Mouse (Mus musculus) heart, postnatal 10 days (tissue): ENCODE measurements around the gene App. TPM values are rescaled to one million over a fixed set of nuclear protein-coding genes. Genes with fewer than 3 reads are reported as not detected.

Source experiments
- DNase-seq, 2 experiments: peaks; one replicate each; pipeline ENCODE4 v3.0.0; 2021
- intact Hi-C: fragments of 180-260 bp; cut with DNase I; formaldehyde crosslinking; loops from one replicate; pipeline ENCODE4 v1.15.1; 2025
- total RNA-seq, 2 experiments: library from RNA; stranded (reverse); gene quantifications; 2 replicates each; pipeline ENCODE4 v1.2.3; 2021

Gene App
- total RNA-seq, 2 experiments from 2014 or later: 231 to 247 TPM

DNA sequence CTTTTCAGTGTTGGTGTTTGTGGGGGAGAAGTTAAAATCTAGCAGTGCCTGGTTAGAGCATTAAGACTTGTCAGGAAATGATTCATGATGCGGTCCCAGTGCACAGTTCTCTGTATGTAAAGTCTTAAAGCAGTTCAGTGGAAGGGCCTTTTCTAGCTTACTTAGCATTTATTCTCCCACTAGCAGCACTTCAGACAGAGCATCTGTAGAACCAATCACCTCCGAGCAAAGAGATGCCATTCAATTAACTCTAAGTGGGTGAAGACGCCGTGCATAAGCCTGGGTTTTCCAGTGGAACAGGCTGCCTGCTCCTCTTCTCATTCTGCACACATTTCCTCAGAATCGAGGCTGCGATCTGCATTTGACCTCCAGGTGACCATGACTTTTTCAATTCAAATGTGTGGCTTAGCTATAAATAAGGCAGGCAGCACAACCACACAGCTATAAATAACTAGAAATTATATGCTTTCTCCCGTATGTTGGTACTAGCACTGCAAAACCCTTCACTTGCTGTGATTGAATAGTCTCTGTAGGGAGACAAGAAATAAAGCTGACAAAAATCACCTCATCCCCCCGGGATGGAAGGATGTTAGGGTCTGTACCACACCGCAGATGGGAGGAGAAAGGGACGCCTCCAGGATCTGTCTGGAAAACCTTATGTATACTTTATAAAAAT is 135.5 kb downstream of the App start:
- DNase-seq: no peak
- intact Hi-C loops: no loop called here

DNA sequence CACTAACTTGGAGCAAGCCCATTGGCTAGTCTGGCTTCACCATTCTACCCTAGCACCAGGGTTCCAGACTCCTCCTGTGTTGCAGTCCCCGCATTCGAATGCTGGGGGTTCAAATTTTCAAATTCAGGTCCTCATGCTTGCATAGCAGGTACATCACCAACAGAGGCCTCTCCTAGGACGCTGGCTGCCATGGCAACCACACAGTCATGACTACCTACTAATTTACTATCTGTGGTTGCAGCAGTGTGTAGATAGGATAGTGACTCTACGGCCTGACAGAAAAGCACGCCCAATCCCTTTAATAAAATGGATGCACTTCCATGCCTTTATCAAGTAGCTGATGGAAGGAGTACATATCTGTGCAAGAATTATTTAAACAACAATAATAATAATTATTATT is 137.8 kb downstream of the App start:
- no peak for DNase-seq
- intact Hi-C loops: no loop called here

DNA sequence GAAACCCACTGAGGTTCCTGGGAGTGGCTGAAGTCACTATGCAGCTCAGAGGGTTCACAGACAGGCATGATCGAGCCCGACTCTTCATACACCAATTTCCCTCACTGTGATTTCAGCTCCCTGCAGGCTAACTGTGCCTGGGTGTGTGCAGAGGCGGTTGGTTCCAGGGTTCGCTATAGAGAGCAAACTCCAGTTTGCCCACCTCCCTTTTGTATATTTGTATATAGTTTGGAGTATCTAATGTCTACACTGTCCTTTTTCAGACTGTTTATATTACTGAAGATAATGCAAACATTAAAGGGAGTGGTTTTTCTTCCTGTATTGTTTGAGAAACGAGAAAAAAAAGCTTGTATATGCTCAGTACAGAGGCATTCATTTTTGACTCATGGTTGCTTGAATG is 139.8 kb downstream of the App start:
- DNase-seq: no peak
- intact Hi-C loops: no loop called here

DNA sequence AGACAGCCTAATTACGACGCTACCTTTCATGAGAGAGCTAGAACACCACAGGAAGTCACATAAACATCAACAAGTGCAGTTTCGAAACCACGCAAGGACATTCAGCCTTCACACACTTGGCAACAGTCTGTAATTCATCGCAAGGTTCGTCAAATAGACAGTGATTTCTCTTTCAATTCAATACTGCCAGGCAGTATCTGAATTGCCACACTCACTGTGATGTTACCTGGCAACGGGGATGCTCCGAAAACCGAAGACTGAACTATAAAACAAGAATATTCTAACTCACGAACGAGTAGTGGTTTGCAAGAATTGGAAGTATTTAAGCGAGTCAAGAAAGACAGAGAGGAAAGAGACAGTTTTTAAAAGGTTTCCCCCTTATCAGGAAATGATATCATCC is 142.8 kb downstream of the App start:
- no peak for DNase-seq
- intact Hi-C loops: no loop called here

DNA sequence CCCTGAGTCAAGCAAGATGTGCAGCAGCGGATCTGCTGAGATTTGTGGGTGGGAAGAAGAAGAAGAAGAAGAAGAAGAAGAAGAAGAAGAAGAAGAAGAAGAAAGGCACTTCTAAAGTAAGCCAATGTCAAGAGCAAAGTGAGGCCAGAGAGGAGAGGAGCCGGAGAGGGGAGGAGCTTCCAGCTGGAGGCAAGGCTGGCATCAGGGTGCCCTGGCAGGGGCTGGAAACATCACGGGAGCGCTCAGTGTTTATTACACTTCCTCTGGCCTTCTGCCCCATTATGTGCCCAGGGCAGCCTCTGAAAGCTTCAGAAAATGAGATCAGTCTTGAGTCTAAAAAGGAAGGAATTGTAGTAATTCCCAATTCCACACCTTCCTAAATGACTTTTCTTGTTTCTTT is 145.2 kb downstream of the App start:
- DNase-seq: no peak
- intact Hi-C loops: no loop called here

DNA sequence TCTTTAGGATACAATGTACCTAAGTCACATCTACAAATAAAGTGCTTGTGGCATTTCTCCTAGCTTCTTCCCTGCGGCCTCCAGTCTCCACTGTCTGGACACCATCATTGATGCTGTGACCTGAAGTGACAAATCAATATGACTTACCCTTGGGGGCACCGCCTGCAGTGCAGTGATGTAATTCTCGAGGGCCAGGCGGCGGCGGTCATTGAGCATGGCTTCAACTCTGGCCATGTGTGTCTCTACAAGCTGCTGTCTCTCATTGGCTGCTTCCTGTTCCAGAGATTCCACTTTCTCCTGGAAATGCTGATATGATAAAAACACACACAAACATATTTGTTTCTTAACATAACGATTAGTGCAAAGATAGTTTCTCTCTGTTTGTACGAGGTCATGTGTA is 148.9 kb downstream of the App start:
- intact Hi-C loops: no loop called here
- DNase-seq: no peak

DNA sequence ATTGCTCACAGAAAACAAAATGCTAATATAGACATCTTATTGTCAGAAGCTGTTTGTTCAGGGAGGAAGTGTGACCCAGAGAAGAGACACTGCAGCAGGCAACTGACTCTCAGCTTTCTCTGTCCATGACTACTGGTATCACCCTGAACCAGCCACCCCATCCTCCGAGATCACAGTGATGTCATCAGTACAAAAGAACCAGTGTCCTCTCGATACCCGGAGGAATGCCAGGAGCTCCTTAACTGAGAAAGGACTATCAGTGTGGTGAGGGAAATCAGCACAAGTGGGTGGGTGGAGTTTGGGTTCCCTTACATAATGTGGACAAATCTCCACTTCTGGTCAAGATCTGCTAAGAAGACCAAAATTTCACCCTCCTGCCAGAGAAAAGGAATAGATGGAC is 150.5 kb downstream of the App start:
- DNase-seq: no peak
- intact Hi-C loops: no loop called here

DNA sequence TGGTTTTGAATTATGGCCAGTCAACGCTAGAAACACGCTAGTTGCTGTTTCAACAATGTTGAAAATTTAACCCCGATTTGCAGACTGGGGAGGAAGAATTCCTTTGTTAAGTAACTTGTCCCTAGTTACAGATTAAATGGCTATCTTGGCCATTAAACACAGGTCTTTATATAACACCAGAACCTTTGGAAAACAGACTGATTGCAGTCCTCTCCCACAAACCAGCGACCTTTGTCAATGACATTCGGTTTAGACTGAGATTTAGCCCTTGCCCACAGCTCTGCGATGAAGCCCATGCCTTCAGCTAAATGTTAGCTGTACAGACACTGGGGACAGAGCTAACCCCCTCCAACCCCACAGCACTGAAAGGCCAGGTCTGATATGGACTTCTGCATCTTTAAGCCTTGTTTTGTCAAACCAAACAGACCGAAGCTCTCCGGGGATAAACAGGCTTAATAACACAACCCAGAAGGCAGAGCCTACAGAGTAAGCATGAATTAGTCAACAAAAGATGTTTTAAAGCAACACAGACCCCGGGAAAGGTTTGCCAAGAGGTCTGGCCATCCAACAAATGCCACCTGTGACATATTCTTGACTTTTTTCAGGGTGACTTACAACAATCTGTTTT is 152.8 kb downstream of the App start:
- intact Hi-C loops: no loop called here

DNA sequence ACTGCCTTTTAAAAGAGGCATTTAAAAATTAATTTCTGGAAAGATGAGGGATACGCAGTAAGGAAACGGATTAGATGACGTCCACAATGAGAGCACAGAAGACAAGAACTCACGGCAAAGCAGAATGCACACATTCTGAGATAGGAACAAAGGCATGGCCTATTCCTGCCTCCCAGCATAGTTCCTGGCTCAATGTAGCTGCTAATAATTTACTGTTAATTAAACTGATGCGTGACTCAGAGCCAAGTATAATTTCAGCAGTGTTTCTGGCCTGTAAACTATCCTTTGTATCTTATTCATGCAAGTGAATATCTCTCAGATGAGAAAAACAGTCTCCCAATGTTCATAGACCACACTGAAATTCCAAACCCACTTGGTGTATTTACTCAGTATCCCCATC is 154.3 kb downstream of the App start:
- intact Hi-C loops: no loop called here
- no peak for DNase-seq

More for the DNA sequence above, 152.8 kb downstream of the App start:
- no peak for DNase-seq

DNA sequence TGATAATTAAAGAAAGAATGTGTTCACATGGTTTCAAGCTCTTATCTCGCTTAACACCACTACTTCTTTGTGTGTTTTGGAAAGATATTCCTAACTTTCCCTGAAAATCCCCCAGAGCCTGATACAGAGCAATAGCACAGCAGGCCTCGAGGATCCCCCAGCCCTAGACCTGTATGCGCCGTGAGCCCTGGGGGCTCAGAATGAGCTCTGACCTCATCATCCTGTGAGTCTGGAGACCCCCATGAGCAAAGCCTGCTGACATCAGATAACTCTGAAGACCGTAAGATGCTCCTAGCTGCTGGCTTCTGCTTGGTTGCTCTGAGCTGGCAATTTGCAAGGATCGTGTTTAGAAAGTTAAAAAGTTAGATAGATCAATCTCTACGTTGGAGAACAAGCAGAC is 155.7 kb downstream of the App start:
- intact Hi-C loops: no loop called here

DNA sequence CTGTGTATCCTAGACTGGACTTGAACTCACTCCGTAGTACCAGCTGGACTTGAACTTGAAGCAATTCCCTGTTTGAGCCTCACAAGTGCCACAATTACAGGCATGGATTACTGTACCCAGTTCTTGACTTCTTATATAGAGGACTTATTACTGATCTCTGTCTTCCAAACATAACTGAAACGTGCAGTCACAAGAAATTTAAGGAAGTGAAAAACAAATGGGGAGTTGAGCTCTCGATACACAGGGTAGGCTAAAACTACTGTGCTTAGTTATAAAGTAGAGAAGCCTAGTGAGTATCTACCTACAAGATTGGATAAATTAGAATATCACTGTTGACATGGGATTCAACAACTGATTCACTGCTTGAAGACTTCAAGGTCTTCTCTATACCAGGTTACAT is 160.9 kb downstream of the App start:
- intact Hi-C loops: no loop called here

More for the DNA sequence above, 155.7 kb downstream of the App start:
- no peak for DNase-seq

DNA sequence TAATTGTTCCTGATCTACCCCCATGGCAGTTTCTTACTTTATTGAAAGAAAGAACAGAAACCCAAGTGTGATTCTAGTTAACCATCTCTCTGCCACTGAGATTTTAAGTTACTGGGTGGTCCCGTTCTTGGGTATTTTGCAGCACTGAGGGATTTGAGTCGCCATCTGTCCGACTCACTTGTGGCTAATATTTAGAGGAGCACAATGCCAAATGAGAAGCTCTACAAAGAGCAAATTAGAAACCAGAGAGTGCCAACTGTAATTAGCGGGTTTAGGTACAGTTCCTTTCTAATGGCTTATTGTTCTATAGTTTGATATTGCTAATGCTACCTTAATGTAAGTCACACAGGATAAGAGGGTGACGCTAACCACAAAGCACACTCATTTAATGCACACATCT is 161.4 kb downstream of the App start:
- intact Hi-C loops: no loop called here

More for the DNA sequence above, 160.9 kb downstream of the App start:
- no peak for DNase-seq

DNA sequence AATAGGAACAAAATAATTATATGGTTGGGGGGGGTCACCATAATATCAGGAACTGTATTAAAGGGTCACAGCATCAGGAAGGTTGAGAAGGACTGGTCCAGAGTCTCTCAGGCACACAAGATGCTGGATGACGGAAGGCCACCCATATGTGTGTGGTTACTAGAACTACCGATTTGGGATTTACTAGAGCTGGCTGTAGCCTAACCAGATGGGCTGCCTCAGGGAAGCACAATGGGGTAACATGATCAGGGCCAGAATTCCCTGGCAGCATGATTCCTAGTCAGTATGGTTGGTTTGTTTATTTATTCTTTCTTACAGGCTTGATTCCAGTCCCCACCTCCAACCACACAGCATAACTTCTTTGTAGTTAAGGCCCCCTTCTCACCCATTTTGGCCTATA is 162.9 kb downstream of the App start:
- DNase-seq: no peak
- intact Hi-C loops: no loop called here

More for the DNA sequence above, 161.4 kb downstream of the App start:
- DNase-seq: no peak

DNA sequence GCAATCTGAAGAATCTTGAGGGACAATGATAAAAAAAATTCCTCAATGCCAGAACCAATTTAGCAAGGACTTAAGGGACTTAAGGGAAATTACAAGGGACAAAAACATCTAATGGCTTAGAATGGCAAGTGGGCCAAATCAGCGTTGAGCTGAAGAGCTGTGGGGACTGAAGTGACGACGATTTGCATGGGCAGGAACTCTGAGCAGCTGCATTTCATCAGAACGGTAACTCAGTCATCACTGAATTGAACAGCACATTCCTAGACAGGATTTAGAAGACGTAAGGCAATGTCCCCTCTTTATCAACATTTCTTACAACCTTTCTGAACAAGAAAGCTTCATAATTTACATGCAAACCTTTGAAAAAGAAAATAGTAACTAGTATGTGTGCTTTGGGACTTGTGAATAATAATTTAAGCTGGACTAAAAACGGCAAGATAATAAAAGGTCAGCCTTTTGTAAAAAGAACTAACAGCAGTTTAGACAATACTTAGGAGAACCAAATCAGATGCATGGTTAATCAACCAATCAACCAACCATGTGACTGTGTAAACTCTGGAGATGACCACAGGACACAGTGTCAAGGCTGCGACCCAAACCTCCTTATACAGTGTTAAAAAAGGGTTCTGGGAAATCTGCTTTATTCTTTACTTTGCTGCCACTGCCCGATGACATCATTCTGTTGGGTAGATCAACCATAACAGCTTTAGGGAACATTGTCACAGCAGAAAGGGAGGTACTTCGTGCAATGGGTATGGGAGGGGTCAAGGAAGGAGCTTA is 164.5 kb downstream of the App start:
- intact Hi-C loops: no loop called here
- peak in 1 of 2 experiments; percentile 11 for DNase-seq

DNA sequence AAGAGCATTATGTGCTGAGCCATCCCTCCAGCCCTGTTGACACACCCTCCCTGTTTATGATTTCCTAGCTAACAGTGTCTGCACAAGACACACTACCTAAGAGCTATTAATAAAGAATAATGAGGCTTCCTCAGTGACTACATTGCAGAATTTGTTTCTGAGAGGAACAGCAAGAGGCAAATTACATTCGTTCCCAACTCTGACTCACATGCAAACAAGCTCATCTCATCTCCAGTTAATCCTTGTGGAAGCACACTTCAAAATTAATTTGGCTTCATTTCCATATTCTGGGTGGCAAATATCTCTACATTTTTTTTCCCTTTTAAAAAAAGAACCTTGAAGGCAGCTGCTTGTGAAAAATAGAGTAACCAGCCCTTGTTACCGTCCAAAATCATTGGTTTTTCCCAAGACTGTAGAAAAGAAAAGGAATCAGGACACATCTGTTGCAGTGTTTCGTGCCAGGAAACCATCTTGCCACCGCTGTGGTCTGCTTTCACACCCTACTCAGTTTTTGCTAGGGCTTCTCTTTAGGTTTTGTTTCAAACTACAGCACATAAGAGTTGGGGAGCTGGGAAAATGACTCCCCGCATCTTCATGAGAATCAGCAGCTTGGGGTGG is 171.5 kb downstream of the App start:
- intact Hi-C loops: no loop called here
- no peak for DNase-seq

DNA sequence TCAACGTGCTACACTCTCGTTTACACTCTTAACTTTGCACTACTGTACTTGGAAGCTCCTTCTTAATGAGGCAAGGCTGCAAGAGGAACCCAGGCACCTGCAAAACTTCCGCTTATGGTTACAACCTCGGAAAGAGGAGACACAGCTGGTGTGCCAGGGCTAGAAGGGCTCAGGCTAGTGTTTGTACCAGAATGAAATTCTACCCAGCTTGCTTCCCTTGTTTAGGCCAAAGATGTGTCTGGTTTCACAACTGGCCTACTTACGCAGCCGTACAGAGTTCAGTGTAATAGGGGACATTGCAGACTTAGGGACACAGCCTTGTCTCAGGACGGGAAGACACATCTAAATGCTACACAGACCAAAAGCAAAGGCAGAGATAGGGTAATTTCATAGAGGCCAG is 173.3 kb downstream of the App start:
- intact Hi-C loops: no loop called here
- no peak for DNase-seq

DNA sequence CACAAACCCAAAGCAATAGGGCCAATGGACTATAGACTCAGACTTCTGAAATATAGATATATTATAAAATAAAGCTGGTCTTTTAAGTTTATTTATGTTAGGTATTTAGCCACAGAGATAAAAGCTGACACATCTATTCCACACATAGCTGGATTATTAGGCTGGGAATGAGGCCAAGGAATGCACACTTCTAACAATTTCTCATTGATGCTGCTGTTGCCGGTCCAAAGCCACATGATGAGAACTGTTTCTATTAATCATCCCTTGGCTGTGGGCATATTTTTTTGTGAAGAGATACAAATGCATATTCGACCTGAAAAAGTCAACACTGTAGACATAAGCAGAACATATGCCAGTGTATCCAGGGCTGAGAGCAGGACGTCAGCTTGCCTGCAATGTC is 176.0 kb downstream of the App start:
- DNase-seq: no peak
- intact Hi-C loops: no loop called here

DNA sequence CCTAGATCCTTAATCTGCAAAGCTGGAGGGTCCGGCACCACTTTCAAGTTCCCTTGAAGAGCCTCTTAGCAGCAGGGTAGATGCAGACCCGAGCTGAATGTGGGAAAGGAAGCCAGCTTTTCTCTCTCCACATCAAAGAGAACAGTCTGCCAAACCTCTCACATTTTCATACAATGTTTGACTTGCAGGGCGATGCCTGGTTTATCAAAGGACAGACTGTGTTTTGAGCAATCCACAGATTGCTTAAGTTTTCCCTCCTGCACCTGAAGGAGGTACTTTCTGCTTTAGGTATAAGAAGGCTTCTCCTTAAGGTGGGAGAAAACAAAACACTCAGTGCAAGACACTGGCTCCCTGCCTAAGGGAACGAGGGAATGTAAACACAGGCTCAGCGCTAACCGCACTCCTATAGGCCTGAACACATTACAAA is 178.1 kb downstream of the App start:
- DNase-seq: no peak
- intact Hi-C loops: no loop called here

DNA sequence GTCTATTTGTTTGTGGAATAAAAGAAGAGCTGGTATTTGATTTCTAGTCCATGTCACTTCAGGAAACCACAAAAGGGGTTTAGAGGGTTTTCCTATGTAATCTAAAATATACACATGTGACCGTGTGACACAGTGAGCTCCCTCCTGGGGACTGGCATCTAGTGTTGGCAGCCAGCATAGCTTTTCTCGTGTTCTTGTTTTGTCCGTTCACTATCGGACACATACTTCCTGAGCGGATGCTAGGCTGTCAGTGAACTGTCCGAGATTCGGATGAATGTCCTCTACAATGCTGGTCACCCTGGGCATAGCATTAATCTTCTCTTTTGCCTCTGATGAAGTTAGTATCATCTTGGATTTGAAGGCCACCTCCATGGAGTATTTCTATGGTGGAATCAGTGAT is 180.7 kb downstream of the App start:
- no peak for DNase-seq
- intact Hi-C loops: no loop called here

DNA sequence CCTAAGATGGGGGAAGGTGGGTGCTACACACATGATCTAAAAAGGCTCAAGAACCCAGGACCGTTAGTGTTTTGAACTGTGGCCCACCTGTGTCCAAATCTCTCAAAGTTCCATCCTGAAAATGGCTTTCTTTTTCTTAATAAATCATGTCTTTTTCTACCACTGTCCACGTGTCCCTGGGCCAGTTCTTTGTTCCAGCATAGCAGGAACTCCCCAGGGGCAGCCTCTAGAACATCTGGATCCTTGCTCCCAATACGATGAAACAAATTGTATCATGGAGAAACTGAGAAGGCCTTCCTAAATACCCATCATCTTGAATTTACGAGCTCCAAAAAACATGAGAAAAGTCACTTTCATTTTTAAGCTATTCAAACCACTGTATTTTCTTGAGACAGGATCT is 182.6 kb downstream of the App start:
- intact Hi-C loops: no loop called here
- DNase-seq: no peak

DNA sequence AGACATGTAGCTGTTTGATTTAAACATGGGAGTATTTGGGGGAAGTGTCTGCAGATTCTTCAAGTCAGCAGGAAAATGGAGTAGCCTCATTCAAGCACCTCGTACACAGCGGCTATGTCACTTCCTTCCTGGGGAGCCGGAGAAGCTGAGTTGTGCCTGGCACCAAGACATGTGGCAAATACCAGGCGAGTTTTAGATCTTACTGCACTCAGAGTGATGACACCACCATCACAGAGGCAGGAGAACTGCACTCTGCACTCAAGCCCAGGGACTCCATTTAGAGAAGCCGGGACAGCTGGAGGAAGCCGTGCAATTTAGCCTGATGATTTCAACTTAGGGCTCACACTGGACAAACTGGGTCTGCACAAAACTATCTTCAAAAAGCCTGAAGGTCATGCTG is 183.6 kb downstream of the App start:
- intact Hi-C loops: no loop called here
- DNase-seq: peak; percentile 51

DNA sequence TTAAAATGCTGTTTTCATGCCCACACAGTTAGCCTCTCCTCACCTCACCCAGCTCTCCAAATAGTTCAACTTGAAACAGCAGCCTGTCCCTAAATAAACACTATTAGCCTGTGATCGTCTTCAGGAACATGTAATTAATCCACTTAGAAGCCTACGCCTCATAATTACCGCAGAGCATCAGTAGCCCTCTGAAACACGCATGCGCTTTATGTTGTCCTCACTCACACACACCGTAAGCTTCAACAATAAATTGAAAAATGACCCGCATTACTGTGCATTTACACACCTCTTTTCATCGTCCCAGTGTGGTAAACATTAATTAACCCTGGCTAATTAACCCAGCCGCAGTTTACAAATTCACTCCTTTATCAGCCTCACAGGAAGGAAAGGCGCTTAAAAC is 184.1 kb downstream of the App start:
- intact Hi-C loops: no loop called here
- DNase-seq: no peak
